Mouse (Mus musculus) stomach, adult 2 months (tissue): ENCODE data around the gene Gm42674. TPM values are rescaled to one million over a fixed set of nuclear protein-coding genes. Genes with fewer than 3 reads are reported as not detected.

Source experiments
- polyA plus RNA-seq: library from polyadenylated mRNA; depleted of rRNA; stranded (reverse); fragments of >200 nt; gene quantifications from 2 replicates; pipeline ENCODE4 v1.2.3, GENCODE M21; 2012; rRNA removed

Gm42674 gene
- polyA plus RNA-seq, result not detected in 2 replicates

GRCm38 (mm10) chr3:90601486-90602110 lies at the start of gene Gm42674:
TSS of gene Gm42674 (plus strand) at chr3:90601904.

GRCm38 (mm10) chr3:90560008-90560628 lies 41.6 kb upstream of the Gm42674 start, which contains the start of gene S100a3:
TSS of gene S100a3 (plus strand) at chr3:90560578.

DNA sequence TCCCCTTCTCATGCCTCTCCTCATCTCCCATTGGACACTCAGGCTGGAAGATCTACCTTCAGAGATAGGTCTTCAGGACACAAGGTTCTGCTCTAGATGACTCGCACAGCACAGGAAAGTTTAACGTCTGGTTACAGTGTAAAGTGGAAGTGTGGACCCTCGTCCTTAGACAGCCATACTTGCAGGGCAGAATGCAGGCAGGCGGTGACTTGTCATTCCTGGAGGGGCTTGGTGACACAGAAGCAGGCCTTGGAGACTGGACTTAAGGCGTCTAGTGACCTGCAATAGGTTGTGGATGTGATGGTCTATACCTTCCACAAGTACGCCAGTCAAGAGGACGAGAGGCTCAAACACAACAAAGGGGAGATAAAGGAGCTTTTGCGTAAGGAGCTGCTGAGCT lies 11.8 kb upstream of the Gm42674 start, which contains the start of gene S100a2:
Gene S100a2 (plus strand): TSS at position 301 of the 400 bp plus-strand sequence.

DNA sequence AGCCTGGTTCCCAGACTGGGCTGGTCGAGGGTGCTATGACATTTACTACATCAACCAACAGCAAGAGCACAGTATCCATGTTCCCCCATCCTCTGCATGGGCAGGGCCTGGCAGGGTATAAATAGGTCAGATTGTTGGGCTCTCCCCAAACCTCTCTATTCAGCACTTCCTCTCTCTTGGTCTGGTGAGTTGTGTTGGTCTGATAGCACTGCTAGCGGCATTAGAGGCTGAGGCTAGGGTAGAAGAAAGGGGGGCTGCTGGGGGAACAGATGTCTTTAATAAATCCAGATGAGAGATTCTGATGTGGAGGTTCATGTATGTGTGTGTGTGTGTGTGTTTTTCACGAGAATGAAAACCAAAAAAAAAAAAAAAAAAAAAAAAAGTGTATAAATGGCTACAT lies 1.9 kb downstream of the Gm42674 start, which contains the start of gene S100a4:
Gene S100a4 (plus strand): TSS at position 149 of the 400 bp plus-strand sequence.

GRCm38 (mm10) chr3:90608223-90608622 lies 6.5 kb downstream of the Gm42674 start, which contains the start of gene S100a5:
TSS of gene S100a5 (plus strand) at chr3:90608523.

GRCm38 (mm10) chr3:90612728-90613291 lies 11.1 kb downstream of the Gm42674 start, which contains the start of gene S100a6:
TSS of gene S100a6 (plus strand) at chr3:90612882.

GRCm38 (mm10) chr3:90653717-90654116 lies 52.0 kb downstream of the Gm42674 start, which contains the start of gene S100a7a:
TSS of gene S100a7a (plus strand) at chr3:90654017.

Other genes starting within 250 kb of the Gm42674 start
- gene Slc27a3, start 212.0 kb upstream of the Gm42674 start, polyA plus RNA-seq, result 3.9 and 4.2 TPM in 2 replicates
- 7.6 and 9.0 TPM in 2 replicates for gene Ints3, start 168.3 kb upstream of the Gm42674 start, polyA plus RNA-seq
- 5.0 and 6.2 TPM in 2 replicates for gene Npr1, start 136.0 kb upstream of the Gm42674 start, polyA plus RNA-seq
- 3.7 and 4.0 TPM in 2 replicates for gene Ilf2, start 125.8 kb upstream of the Gm42674 start, polyA plus RNA-seq
- 8.3 and 8.6 TPM in 2 replicates for gene Snapin, start 110.9 kb upstream of the Gm42674 start, polyA plus RNA-seq
- gene Chtop, start 92.4 kb upstream of the Gm42674 start, polyA plus RNA-seq, result 16.0 and 17.1 TPM in 2 replicates
- 83.5 and 96.7 TPM in 2 replicates for gene S100a1, start 87.5 kb upstream of the Gm42674 start, polyA plus RNA-seq
- gene S100a13, start 87.5 kb upstream of the Gm42674 start, polyA plus RNA-seq, result 19.2 and 27.6 TPM in 2 replicates
- 19.5 and 23.7 TPM in 2 replicates for gene S100a14, start 75.0 kb upstream of the Gm42674 start, polyA plus RNA-seq
- gene S100a16, start 64.7 kb upstream of the Gm42674 start, polyA plus RNA-seq, result 164 and 185 TPM in 2 replicates
- gene S100a3, start 41.3 kb upstream of the Gm42674 start, polyA plus RNA-seq, result 1.00 and 1.2 TPM in 2 replicates
- gene S100a2, start 11.7 kb upstream of the Gm42674 start, polyA plus RNA-seq, result not detected in 2 replicates
- gene S100a4, start 1.9 kb downstream of the Gm42674 start, polyA plus RNA-seq, result 2.5 and 3.0 TPM in 2 replicates
- gene S100a5, start 6.6 kb downstream of the Gm42674 start, polyA plus RNA-seq, result not detected in 2 replicates
- gene S100a6, start 11.0 kb downstream of the Gm42674 start, polyA plus RNA-seq, result 870 and 990 TPM in 2 replicates
- 0.55 and 1.5 TPM in 2 replicates for gene S100a7a, start 52.1 kb downstream of the Gm42674 start, polyA plus RNA-seq
- not detected in 2 replicates for gene S100a8, start 67.1 kb downstream of the Gm42674 start, polyA plus RNA-seq
- gene S100a9, start 93.8 kb downstream of the Gm42674 start, polyA plus RNA-seq, result 0.21 TPM in 1 of 2 replicates, not detected in the other
- gene Pglyrp4, start 125.0 kb downstream of the Gm42674 start, polyA plus RNA-seq, result 1.9 and 2.0 TPM in 2 replicates
- gene Gm5849, start 176.0 kb downstream of the Gm42674 start, polyA plus RNA-seq, result not detected in 2 replicates